Mouse (Mus musculus): Measurements from ENCODE around the gene Cabin1.

- TF ChIP-seq ZNF384 (IDR thresholded peaks at IDR 0.05; ENCODE audit: low read depth, low read length) (no peak), MAFK (IDR thresholded peaks at IDR 0.05; ENCODE audit: insufficient read depth, low read depth, low read length) (no peak), ZC3H11A (IDR thresholded peaks at IDR 0.05; ENCODE audit: borderline replicate concordance, low read depth, low read length) (no peak)
Observed at GRCm38 (mm10) chr10:75633048-75633447, 131.1 kb downstream of the Cabin1 start.
